Mouse (Mus musculus): Measurements from ENCODE around the gene Yars. TPM values are rescaled to one million over a fixed set of nuclear protein-coding genes. Genes with fewer than 3 reads are reported as not detected.

The Yars gene
- total RNA-seq, 1 experiment from 2014 or later: 72.1 TPM

DNA sequence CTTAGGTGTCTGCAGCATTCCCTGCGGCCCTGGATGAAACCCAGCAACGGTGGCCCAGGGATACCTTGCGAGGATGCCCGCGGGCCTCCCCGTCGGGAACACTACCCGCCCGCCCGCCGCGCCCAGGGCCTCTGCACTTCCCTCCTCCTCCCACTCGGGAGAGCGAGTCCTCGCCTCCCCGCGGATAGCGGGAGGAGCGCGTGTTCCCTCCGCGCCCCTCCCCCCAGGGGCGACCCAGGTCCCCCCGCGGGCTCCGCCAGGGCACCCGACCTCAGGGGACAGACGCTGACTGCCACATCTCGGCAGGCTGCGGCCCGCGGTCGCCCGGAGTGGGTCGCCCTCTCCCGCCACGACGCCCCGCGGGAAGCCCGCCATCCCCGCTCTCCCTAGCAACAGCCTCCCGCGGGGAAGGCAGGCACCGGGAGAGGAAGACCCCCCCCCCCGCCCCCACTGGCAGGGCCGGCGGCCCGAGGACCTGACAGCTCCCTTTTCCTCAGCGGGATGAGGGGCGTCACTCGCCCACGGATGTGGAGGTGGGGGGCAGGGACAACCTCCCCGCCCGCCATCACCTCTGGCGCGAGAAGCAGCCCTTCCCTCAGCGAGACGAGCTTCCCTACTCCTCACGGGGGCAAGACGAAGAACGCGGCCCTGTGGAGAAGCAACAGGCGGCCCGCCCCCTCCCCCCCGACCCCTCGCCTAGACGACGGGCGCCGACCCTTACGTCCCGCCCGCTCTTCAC is 588 bp upstream of the Yars start:
- DNase-seq: peak; percentile 71

GRCm38 (mm10) chr4:129190538-129190937 is 978 bp downstream of the Yars start:
- peak; percentile 32 for DNase-seq

DNA sequence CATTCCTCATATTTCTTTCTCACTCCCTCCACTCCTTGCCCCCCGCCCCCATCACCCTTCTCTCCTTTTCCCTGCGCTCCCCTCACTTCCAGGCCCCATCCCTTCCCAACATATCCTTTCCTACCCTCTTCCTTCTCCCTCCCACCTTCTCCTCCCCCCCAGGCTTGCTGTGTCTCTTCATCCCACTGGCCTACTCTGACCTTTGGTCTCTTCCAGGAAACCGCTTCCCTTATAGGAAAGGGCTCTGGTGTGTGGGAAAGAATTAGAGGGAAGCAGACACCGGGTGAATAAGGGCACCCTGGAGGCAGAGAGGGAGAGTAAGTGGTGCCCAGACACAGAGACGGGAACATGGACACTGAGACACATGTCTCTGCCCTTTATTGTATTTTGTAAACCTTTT is 2.1 kb downstream of the Yars start:
- DNase-seq: no peak

GRCm38 (mm10) chr4:129194280-129194679 is 4.7 kb downstream of the Yars start:
- no peak for DNase-seq

DNA sequence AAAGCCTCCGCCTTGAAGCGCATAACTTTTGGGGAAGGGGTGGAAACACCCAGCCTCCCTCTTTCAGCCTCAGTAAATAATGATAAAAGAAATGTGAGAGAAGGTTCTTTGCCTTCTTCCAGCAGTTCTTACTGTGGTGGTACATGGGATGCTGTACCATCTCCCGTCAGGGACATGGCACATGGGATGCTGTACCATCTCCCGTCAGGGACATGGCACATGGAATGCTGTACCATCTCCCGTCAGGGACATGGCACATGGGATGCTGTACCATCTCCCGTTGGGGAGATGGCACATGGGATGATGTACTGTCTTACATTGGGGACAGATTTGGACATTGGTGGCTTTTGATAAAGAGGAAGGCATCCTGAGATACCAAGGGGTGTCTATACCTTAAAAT is 8.0 kb downstream of the Yars start:
- no peak for DNase-seq

DNA sequence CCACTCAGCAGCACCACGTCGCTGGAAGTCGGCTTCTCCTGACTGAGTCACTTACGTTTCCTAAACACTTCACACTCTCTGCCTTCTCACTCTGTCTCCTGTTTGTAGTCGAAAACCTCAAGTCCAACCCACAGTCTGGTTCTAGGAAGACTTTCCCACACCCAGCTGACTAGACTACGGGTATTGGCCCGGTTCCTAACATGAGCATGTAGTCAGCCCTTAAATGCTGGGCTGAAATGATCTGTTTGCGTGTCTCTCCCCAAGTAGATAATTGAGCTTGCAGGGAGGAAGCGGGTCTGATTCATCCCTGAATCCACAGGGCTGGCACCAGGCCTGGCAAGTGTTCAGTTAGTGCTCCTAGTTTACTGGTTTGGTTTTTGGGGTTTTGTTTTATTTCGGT is 15.1 kb downstream of the Yars start:
- DNase-seq: peak; percentile 42

DNA sequence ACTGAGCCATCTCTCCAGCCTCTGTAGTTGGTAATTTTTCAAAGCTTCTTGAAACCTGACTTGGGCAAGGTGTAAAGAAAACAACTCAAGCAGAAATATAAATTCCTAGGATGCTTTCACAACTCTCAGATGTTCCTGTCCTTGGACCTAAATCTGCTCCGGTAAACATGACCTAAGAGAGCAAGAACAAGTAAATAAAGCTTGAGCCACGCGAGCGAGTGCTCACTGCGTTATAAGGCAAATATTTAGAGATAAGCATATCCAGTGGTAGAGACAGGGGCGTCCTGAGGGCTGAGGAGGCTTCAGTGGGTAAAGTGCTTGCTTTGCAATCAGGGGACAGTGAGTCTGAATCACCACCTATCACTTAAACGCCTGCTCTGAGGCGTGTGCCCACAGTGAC is 17.2 kb downstream of the Yars start:
- no peak for DNase-seq

DNA sequence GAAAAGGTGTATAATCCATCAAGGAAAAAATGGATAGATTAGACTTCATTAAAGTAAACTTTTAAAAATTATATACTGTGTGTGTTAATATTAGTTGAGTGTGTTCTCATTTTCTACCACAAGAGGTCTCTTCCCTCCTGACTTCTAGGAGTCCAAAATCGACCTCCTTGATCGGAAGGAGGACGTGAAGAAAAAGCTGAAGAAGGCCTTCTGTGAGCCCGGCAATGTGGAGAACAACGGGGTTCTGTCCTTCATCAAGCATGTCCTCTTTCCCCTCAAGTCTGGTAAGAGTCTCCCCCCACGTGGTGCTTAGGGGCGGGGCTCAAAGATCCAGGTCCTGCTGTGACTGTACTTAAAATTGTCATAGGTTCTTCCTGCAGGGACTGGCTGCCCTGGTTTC is 19.9 kb downstream of the Yars start:
- no peak for DNase-seq

- DNase-seq: peak; percentile 61
Observed at GRCm38 (mm10) chr4:129211461-129211860, 21.9 kb downstream of the Yars start.

DNA sequence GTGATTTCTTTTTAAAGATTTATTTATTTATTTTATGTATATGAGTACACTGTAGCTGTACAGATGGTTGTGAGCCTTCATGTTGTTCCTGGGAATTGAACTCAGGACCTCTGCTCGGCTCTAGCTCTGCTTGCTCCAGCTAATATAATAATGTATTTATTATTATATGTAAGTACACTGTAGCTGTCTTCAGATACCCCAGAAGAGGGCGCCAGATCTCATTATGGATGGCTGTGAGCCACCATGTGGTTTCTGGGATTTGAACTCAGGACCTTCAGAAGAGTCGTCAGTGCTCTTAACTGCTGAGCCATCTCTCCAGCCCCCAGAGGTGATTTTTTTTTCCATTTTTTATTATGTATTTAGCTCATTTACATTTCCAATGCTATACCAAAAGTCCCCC is 22.9 kb downstream of the Yars start:
- DNase-seq: peak; percentile 40

DNA sequence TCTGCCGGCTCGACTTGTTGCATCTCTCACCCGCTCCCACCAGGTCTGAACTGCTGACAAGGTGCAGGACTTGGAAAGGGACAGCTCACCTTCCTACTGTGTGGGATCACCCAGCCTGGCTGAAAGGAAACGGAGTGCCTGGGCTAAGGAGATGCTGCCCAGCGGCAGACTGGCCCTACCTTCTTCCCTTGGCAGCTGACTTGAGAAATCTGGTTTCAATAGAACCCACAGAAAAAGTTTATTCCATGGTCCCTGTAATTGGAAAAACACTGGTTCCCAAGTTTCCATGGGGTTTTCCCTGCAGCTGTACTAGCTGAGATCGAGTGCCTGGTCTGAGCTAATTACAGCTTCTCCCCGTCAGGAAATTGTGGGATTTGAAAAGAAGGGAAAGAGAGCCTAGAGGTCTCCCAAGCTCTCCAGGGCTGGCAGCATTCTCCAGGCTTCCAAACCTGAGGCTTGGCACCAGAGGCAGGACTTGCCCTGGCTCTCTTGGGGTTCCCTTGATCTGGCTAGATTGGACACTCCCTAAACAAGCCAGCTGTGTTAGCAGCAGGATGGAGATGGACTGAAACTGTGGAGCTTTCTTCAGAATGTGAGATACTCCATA is 29.1 kb downstream of the Yars start:
- no peak for DNase-seq

GRCm38 (mm10) chr4:129219198-129219597 is 29.6 kb downstream of the Yars start:
- DNase-seq: no peak

DNA sequence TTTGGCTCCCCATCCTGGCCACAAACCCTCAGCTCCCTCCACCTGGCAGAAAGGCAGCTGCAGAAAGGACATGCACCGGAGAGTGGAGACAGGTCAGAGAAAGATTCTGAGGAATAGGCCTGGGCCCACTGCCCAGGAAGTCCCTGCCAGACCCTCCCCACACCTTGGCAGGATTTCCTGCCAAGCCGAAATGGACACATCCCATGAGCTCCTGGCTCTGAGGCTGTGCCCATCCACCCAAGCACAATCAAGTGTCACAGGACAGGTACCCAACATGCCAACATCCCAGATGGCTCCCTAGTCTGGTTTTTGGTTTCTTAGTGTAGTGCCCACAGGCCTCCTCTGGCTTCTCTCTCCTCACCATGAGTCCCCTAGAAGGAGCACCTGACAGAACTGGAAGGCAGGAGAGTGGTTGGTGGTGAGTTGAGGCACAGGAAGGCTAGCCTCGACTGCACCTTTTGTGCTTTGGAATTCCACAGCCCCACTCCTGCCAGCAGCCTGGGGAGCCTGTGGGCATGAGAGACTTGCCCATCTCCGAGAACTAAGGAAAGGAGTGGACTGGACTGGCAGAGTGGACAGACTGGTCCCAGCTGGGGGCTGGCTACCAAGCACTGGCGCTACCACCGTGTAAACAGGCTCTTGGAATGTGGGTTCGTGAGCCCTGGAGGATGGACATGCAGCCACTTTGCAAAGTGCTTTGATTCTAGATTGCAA is 31.0 kb downstream of the Yars start:
- no peak for DNase-seq

DNA sequence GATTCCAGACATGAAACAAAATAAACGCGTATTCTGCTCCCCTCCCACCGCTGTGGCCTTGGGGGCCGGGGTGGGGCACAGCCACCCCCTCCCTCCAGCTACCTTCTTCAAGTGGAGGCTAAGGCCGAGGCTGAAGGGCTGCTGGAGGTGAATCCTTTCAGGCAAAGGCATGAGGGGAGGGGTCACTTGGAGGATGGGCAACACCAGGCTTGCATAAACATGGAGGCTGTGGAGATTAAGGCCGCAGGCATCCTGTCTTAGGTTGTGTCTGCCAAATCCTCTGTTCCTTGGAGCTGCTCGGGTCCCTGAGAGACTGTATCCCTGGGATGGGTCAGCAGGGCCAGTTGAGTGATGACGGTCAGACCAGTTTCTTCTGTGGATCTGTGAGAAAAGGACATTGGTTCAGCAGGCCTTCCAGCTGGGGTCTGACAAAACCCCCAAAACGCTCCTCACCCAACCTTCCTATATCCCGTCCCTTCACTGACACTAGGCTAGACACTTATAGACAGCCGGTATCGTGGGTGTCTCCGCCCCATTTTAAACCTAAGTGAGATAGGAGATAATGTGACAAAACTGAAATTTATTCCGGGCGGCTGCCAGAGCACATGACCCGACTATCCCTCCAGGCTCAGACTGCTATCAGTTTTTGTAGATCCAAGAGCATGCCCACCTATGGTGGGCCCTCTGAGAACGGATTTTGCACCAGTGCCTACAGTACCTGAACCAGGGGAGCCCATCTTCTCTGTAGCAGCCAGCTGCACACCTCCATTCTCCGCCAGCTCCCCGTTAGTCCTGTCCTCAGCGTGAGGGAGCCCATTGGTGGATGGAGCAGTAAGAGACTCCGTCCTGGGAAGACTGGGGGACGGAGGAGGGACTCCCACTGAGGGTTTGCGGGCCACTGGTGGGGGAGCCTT is 31.8 kb downstream of the Yars start:
- DNase-seq: no peak

- DNase-seq: peak; percentile 36
Observed at GRCm38 (mm10) chr4:129222019-129222925, 32.7 kb downstream of the Yars start.

- DNase-seq: no peak
Observed at GRCm38 (mm10) chr4:129223421-129224281, 34.1 kb downstream of the Yars start.

- no peak for DNase-seq
Observed at GRCm38 (mm10) chr4:129225315-129225714, 35.8 kb downstream of the Yars start.

DNA sequence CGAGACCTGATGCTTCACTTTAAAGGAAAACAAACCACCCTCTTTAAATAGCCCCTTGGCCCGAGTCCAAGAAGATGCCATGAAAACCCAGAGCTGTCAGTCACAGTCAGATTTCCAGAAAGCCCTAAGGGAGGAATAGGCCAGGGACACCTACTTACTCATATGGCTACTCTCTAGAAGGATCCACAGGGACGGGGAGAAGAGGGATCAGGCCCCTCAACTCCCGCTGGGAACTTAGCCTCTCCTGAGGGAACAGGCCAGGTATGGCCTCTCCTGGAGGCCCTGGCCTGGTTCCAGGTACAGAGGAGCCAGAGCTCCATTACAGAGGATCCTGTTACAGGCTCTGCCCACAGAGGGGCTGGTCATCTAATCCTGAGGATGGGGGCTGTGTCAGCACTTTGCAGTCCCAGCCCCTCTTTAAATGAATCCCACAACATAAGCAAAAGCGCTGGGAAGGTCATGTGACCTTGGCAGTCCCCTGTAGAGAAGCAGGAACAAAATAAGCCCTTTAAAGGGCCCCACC is 36.9 kb downstream of the Yars start:
- DNase-seq: no peak

GRCm38 (mm10) chr4:129227170-129227984 is 37.8 kb downstream of the Yars start:
- no peak for DNase-seq
